Mouse (Mus musculus): ENCODE data around the gene Ubqln1.

DNA sequence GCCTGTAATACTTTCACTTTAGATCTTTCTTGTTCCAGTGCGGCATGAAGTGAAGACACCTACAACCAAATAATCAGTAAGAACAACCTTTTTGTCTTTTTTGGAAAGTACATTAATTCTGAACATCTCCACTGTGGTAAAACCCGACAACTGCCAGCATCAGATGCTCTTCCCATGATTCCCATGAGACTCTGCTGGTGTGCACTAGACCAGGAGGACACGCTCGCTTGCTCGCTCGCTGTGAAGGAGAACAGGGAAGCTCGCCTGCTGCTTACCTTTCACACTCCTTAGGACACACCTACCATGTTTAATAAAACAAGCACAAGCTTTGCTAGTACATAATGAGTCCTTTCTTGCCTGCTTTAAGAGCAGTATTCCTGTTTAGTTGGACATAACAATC is 21.1 kb upstream of the Ubqln1 start:
- no peak for TF ChIP-seq CTCF (IDR thresholded peaks at IDR 0.05; ENCODE audit: insufficient read depth, low read length)
- no peak for TF ChIP-seq POLR2A (IDR thresholded peaks at IDR 0.05; ENCODE audit: borderline replicate concordance, extremely low read depth, low read depth, low read length)

Data from lung, adult 2 months (tissue).